Mouse (Mus musculus) lung, embryonic 14.5 days (tissue): Measurements from ENCODE around the gene Hsd11b1. TPM values are rescaled to one million over a fixed set of nuclear protein-coding genes. Genes with fewer than 3 reads are reported as not detected.

ENCODE experiments used
- ATAC-seq: fragments of 200-750 bp; cut with Nextera tagmentation; 2 replicates; pipeline ENCODE4 v1.8.0; 2017; ENCODE audit warnings: mild to moderate bottlenecking, moderate TSS enrichment, moderate library complexity; ENCODE audit not compliant: insufficient read depth
- DNase-seq: peaks from one replicate; pipeline ENCODE4 v3.0.0-alpha.2; 2015
- H3K27ac ChIP-seq: fragments of 300-500 bp; sonication (generic); 2 replicates; pipeline ENCODE4 v1.5.1; 2014; ENCODE audit warnings: low read depth, mild to moderate bottlenecking, moderate library complexity
- H3K27me3 ChIP-seq: fragments of 300-500 bp; sonication (generic); 2 replicates; pipeline ENCODE4 v1.6.1; 2014; ENCODE audit warnings: low read length, control low read depth; ENCODE audit not compliant: insufficient read depth
- H3K36me3 ChIP-seq: fragments of 300-500 bp; sonication (generic); 2 replicates; pipeline ENCODE4 v1.6.1; 2014; ENCODE audit warnings: control low read depth; ENCODE audit not compliant: insufficient read depth
- H3K4me1 ChIP-seq: fragments of 300-500 bp; sonication (generic); 2 replicates; pipeline ENCODE4 v1.6.1; 2014; ENCODE audit warnings: antibody characterized with exemption, control low read depth; ENCODE audit not compliant: insufficient read depth
- H3K4me2 ChIP-seq: fragments of 300-500 bp; sonication (generic); 2 replicates; pipeline ENCODE4 v1.6.1; 2014; ENCODE audit warnings: mild to moderate bottlenecking
- H3K4me3 ChIP-seq: fragments of 300-500 bp; sonication (generic); 2 replicates; pipeline ENCODE4 v1.5.1; 2014; ENCODE audit warnings: low read depth, low read length
- H3K9ac ChIP-seq: fragments of 300-500 bp; sonication (generic); 2 replicates; pipeline ENCODE4 v1.6.1; 2014
- H3K9me3 ChIP-seq: fragments of 300-500 bp; sonication (generic); 2 replicates; pipeline ENCODE4 v1.6.1; 2016; ENCODE audit warnings: low read depth, low read length, control low read depth
- CTCF ChIP-seq: IDR thresholded peaks from 2 replicates; pipeline ENCODE4 v1.5.1; 2016; ENCODE audit warnings: antibody characterized with exemption, low read depth
- WGBS: fragments of 180-500 bp; shearing (Covaris S2); extraction: QIAGEN DNeasy Blood & Tissue Kit; methylation state at CpG from one replicate; pipeline ENCODE4 v1.1.7; 2014; 5-methylcytosine and 5-hydroxymethylcytosine counted together
- polyA plus RNA-seq: library from polyadenylated mRNA; unstranded; fragments of >200 nt; fragmentation: Nextera tagmentation; extraction: Ambion mirVana; gene quantifications from 2 replicates; pipeline ENCODE4 v1.2.1, GENCODE M21; 2014

Gene Hsd11b1
- polyA plus RNA-seq, 1 experiment from 2014 or later, result 1.6 TPM

DNA sequence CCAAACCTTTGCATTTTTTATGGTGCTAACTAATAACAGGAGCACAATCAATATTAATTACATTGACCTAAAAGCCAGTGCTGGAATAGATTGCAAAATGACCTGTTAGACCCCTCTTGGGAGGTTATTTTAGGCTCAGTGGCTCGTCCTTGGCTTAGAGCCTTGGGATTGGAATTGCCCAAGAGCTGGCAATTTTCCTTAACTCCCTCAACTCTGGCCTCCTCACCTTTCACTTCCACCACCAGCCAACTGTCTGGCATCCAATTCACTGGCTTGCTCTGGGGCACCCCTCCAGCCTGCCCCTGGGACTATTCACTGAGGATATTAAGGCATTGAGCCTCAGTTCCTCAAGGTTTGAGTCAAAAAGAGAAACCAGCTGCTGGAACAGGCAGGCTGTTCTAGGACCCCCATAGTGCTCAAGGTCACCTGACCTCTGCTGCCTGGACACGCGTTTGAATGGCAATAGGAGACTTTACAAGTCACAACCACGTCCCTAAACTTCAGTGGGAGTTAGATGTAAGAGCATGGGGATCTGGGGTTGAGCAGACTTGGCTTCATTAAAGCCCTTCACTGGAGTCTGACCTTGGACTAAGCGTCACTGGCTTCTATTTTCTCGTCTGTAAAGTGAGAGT, 14.7 kb upstream of the Hsd11b1 start:
- no peaks in the 10 kb centered on the region for H3K4me1 ChIP-seq
- no peak overlapping the region for H3K4me3 ChIP-seq
- no peak overlapping the region for H3K27ac ChIP-seq
- DNase-seq (no peak), ATAC-seq (no peak)
- WGBS, result 50% methylated on average over 6 of the region's 6 CpGs
- no peaks in the 10 kb centered on the region for H3K9me3 ChIP-seq
- no peaks in the 10 kb centered on the region for H3K27me3 ChIP-seq
- H3K4me2 ChIP-seq, result no peak overlapping the region
- H3K36me3 ChIP-seq, result no peaks in the 10 kb centered on the region
- TF ChIP-seq CTCF, result no peak
- H3K9ac ChIP-seq, result no peak overlapping the region

DNA sequence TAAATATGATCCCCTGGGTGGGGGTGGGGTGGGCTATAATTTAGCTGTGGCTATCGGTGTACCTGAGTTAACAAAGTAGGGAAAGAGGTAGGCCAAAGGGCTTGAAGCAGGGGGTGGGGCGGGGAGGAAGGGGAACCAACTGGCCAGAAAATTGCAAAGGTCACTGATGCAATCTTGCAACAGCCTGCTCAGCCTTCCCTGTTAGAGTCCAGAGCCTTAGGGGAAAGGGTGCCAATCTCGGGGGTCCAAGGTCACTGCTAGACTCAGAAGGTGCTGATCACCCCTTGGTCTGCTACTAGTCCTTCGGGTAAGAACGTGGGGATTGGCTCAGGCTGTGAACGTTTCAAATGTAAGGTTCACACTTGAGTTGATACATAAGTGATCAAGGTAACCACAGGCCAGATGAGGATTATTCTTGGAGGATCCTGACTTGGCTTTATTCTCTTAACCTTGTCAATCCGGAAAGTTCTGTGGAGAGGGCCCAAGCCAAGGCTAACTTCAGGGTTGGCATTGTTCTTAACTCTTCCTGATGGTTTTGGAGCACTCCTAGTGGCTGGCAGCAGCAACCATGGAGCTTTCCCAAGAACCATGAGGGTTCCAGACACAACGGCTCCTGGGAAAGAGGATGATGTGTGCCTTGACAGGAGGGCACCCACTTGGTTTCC, 10.7 kb upstream of the Hsd11b1 start:
- Histone ChIP-seq H3K9me3 (no peaks in the 10 kb centered on the region), H3K4me2 (no peak overlapping the region), H3K9ac (no peak overlapping the region), H3K27ac (no peak overlapping the region), H3K4me3 (no peak overlapping the region), H3K27me3 (no peaks in the 10 kb centered on the region), H3K36me3 (no peaks in the 10 kb centered on the region), H3K4me1 (0 out of 2 replicates have a peak, but pooled peaks cover 3% of the 10 kb centered on the region)
- WGBS, result 70% methylated on average over 8 of the region's 8 CpGs
- no peak for TF ChIP-seq CTCF
- ATAC-seq (no peak), DNase-seq (no peak)

DNA sequence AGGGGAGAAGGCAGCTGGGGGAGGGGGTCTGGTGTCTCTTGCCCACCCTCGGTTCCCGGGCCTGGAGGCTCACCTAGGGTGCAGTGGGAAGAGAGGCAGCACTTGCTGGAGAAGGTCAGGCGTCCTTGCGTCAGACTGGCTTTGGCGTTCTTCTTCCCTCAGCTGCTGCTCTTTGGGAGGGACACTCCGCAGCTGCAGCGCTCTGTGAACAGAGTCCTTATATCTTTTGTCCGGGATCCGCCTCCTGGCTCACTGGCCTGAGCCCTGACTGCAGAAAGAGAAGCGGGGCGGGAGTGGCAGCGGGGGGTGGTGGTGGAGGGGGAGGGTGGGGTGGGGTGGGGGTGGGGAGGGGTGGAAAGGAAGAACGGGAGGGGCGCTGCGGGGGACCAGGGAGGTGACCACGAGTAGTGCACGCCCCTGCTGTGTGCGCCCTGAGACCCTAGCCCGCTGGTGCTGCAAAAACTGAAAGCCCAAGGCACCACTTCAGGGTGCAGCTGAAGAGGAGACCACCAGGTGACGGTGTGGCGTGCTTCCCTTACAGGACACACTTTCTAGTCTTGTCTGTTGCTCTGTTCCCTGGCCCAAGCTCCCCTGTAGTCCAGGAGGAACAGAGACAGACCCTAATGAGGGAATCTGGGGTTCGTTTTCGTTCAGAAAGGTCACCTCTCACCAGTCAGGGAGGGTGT, 9.2 kb upstream of the Hsd11b1 start, which contains the start of gene G0s2:
Gene G0s2, minus strand, starts transcription at position 302 of the 686 bp plus-strand sequence.
- Histone ChIP-seq H3K9me3 (no peaks in the 10 kb centered on the region), H3K27me3 (no peaks in the 10 kb centered on the region), H3K4me1 (0 out of 2 replicates have a peak, but pooled peaks cover 3% of the 10 kb centered on the region), H3K4me3 (peak within 1 kb of the TSS; percentile 45), H3K27ac (peak within 1 kb of the TSS; percentile 88), H3K4me2 (peak within 1 kb of the TSS; percentile 85), H3K9ac (peak within 1 kb of the TSS; percentile 72), H3K36me3 (no peaks in the 10 kb centered on the region)
- TF ChIP-seq CTCF, result peak; percentile 80
- peak; percentile 84 for DNase-seq
- ATAC-seq, result peak; percentile 89
- under 1% methylated on average over 23 of the region's 23 CpGs for WGBS

DNA sequence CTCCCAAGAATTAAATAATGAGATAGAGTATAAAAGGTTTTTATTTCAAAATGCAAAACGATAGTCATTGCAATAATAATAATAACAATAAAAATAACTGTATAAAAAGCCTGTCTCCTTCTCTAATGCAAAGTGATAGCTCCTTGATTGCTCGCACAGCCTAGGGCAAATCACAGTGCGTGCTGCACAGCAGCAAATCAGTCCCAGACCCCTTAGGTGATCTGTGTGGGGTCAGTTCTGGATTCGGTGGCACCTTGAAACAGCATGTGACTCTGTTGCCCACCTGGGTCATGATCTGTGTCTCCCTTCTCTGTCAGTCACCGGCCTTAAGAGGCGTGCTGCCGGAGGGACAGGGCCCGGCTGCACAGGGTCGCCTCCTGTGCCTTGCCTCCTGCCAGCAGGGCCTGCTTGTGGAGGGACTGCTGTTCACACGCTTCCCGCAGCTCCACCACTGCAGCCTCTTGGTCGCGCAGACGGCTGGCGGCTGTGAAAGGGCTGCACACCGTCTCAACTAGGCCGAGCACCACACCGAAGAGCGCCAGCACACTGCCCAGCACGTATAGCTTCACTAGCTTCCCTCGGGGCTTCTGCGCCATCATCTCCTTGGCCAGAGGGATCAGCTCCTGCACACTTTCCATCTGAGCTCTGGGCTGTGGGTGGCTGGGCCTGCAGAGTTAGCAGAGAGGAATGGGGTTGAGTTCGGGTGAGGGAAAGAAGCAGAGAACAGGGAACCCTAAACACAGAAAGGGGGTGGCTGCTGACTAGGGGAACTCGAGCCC, 8.5 kb upstream of the Hsd11b1 start:
- WGBS, result 13% methylated on average over 24 of the region's 24 CpGs
- Histone ChIP-seq H3K4me3 (peak overlapping the region; percentile 45), H3K36me3 (no peaks in the 10 kb centered on the region), H3K4me2 (peak overlapping the region; percentile 85), H3K9me3 (no peaks in the 10 kb centered on the region), H3K9ac (peak overlapping the region; percentile 72), H3K27ac (peak overlapping the region; percentile 88), H3K4me1 (0 out of 2 replicates have a peak, but pooled peaks cover 3% of the 10 kb centered on the region), H3K27me3 (no peaks in the 10 kb centered on the region)
- ATAC-seq, result peak; percentile 62
- peak; percentile 59 for DNase-seq
- no peak for TF ChIP-seq CTCF

DNA sequence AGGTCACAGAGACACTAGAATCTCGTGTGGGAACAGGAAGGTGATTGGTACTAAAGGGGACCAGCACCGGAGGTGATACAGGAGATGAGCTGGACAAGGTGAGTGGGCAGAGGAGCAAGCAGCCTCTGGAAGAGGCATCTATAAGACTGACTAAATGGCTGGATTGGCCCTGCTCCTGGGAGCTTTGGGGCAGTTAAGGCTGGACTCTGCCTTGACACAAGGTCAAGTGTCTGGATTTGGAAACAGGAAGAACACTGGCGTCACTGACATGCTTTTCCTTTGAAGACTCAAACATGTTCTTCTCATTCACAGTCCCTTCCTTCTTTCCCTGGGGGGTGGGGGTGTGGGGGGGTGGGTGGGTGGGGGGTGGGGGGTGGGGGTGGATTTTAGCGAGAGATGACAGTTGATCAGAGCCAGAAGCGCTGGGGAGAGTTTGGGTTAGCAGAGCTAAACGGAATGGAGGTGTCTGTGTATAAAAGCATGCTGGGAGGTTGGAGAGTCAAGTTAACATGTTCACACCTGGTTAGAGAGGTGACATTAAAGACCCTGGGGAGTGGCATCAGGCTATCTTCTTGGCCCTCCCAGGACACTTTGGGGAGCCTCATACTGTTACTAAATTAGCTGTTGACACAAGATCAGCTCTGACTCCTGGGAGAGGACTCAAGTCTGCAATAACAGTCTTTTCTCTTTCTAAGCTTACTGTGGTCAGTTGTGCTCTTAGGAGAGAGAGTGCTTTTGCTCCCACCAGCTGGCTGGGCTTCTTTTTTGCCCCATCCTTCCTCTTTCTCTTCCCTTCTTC, 7.3 kb upstream of the Hsd11b1 start:
- no peaks in the 10 kb centered on the region for H3K9me3 ChIP-seq
- H3K27ac ChIP-seq, result peak overlapping the region; percentile 30; the same call in 1 of the 2 replicates
- ATAC-seq (no peak), DNase-seq (peak; percentile 44)
- H3K9ac ChIP-seq, result peak overlapping the region; percentile 16; the same call in 1 of the 2 replicates
- peak overlapping the region; percentile 85 for H3K4me2 ChIP-seq
- TF ChIP-seq CTCF, result no peak
- 26% methylated on average over 6 of the region's 6 CpGs for WGBS
- 0 out of 2 replicates have a peak, but pooled peaks cover 3% of the 10 kb centered on the region for H3K4me1 ChIP-seq
- no peaks in the 10 kb centered on the region for H3K36me3 ChIP-seq
- H3K27me3 ChIP-seq, result no peaks in the 10 kb centered on the region
- H3K4me3 ChIP-seq, result peak overlapping the region; percentile 45; the same call in 1 of the 2 replicates

DNA sequence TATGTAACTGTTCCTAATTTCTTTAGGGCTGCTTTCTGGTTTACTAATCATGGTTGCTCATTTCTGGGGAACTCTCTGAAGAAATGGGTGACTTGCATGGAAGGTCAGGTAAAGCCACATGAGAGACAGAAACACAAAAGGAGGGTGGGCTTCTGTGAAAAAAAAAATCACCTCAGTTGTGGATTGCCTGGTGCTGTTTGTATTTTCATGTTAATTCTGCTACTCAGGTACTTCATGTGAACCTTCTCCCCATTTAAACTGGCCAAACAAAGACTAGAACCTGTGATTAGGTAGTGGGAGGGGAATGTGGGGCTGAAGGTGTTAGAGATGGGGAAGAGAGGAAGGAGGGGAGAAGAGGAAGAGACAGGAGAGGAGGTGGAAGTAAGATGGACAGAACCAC, 1.9 kb upstream of the Hsd11b1 start:
- no peak overlapping the region for H3K4me2 ChIP-seq
- H3K9ac ChIP-seq, result no peak overlapping the region
- DNase-seq, result no peak
- no peak overlapping the region for H3K4me3 ChIP-seq
- H3K27me3 ChIP-seq, result no peaks in the 10 kb centered on the region
- H3K27ac ChIP-seq, result no peak overlapping the region
- no peaks in the 10 kb centered on the region for H3K36me3 ChIP-seq
- no peak for TF ChIP-seq CTCF
- no peaks in the 10 kb centered on the region for H3K9me3 ChIP-seq
- H3K4me1 ChIP-seq, result peaks cover 4% of the 10 kb centered on the region; the same call in 1 of the 2 replicates
- no peak for ATAC-seq
